8 mouse cellular contexts compared by ENCODE assay signal in genomic region chr6:86683872-86684654, GRCm38 (mm10). TPM values are rescaled to one million over a fixed set of nuclear protein-coding genes. Genes with fewer than 3 reads are reported as not detected.
DNase-seq lines count a peak whose midpoint lies in the region; ATAC-seq lines count a peak whose summit lies in the region.

Gene Snrnp27, minus strand, starts transcription at chr6:86684522.

- no peaks in the 10 kb centered on the region for H3K9me3 ChIP-seq in heart, embryonic 10.5 days
- no peaks in the 10 kb centered on the region for H3K9me3 ChIP-seq in kidney, embryonic 15.5 days (replicated peaks)

- peaks cover 9% of the 10 kb centered on the region for H3K4me1 ChIP-seq in heart, embryonic 10.5 days
- H3K4me1 ChIP-seq in kidney, embryonic 15.5 days: peaks cover 16% of the 10 kb centered on the region

- H3K27me3 ChIP-seq in heart, embryonic 10.5 days (ENCODE audit: insufficient read depth, poor library complexity, severe bottlenecking): no peaks in the 10 kb centered on the region
- H3K27me3 ChIP-seq in kidney, embryonic 15.5 days: no peaks in the 10 kb centered on the region

- H3K4me3 ChIP-seq in heart, embryonic 10.5 days: peak within 1 kb of the TSS; percentile 92
- peak within 1 kb of the TSS; percentile 80 for H3K4me3 ChIP-seq in kidney, embryonic 15.5 days (replicated peaks)

- peak within 1 kb of the TSS; percentile 64 for H3K4me2 ChIP-seq in kidney, embryonic 15.5 days

- WGBS in heart, embryonic 10.5 days: 3% methylated on average over 36 of the region's 36 CpGs
- WGBS in kidney, embryonic 15.5 days: 2% methylated on average over 36 of the region's 36 CpGs

- H3K9ac ChIP-seq in kidney, embryonic 15.5 days: peak within 1 kb of the TSS; percentile 78

- H3K27ac ChIP-seq in heart, embryonic 10.5 days: peak within 1 kb of the TSS; percentile 91
- peak within 1 kb of the TSS; percentile 77 for H3K27ac ChIP-seq in kidney, embryonic 15.5 days

- peaks cover 39% of the 10 kb centered on the region for H3K36me3 ChIP-seq in heart, embryonic 10.5 days
- H3K36me3 ChIP-seq in kidney, embryonic 15.5 days: peaks cover 38% of the 10 kb centered on the region

- DNase-seq in B cell, adult 2 months: peak; percentile 94
- peak; percentile 97 for DNase-seq in brain, adult 2 months (ENCODE audit: low read depth, low spot score)
- peak; percentile 96 for DNase-seq in heart, embryonic 10.5 days (ENCODE audit: low spot score)
- peak; percentile 92 for DNase-seq in liver
- peak; percentile 91 to 97 for DNase-seq in spleen, postnatal 4 days (ENCODE audit: low spot score in 2 of 2)

- ATAC-seq in erythroblast, adult 5-6 weeks (replicated peaks; ENCODE audit: low FRiP score, poor library complexity, severe bottlenecking): peak; percentile 94
- ATAC-seq in kidney, embryonic 15.5 days (replicated peaks; ENCODE audit: low FRiP score): peak; percentile 87
- ATAC-seq in monocyte, adult 5-6 weeks (replicated peaks; ENCODE audit: insufficient number of reproducible peaks, low FRiP score, low TSS enrichment, poor library complexity, severe bottlenecking): peak; percentile 96

RNA-seq across cellular contexts. Expression of gene Snrnp27, which starts in this region (rescaled TPM):
- total RNA-seq in erythroblast, adult 5-6 weeks (2015; ENCODE audit: low replicate concordance): 22.4 and 32.1 TPM in 2 replicates
- 65.8 and 91.9 TPM in 2 replicates for total RNA-seq in erythroblast, adult 5-6 weeks (2017; ENCODE audit: low replicate concordance)
- 94.8 and 112 TPM in 2 replicates for polyA plus RNA-seq in heart, embryonic 10.5 days (2016; fragmentation: Nextera tagmentation; extraction: Ambion mirVana)
- polyA plus RNA-seq in kidney, embryonic 15.5 days (2015; fragmentation: Nextera tagmentation; extraction: Ambion mirVana): 106 and 123 TPM in 2 replicates
- 67.2 to 70.2 TPM (median 68.0 TPM) in 3 replicates for total RNA-seq in monocyte, adult 5-6 weeks (2017)

Comparison
In these comparisons a context has a peak if more than half of its experiments do, and no peak if none do; other contexts are left out.
1. Peak in every context shown above with its lines: DNase-seq, ATAC-seq, H3K4me3 ChIP-seq and H3K27ac ChIP-seq.